Mouse (Mus musculus) urinary bladder, adult 2 months (tissue): ENCODE results near the gene Kdm4a. TPM values are rescaled to one million over a fixed set of nuclear protein-coding genes. Genes with fewer than 3 reads are reported as not detected.

ENCODE experiments used
- DNase-seq: peaks from one replicate; pipeline ENCODE4 v3.0.0; 2022; ENCODE audit warnings: low spot score
- polyA plus RNA-seq: library from polyadenylated mRNA; depleted of rRNA; stranded (reverse); fragments of >200 nt; gene quantifications from 2 replicates; pipeline ENCODE4 v1.2.3, GENCODE M21; 2012

Kdm4a gene
- polyA plus RNA-seq, 1 experiment = 38.6 TPM

DNA sequence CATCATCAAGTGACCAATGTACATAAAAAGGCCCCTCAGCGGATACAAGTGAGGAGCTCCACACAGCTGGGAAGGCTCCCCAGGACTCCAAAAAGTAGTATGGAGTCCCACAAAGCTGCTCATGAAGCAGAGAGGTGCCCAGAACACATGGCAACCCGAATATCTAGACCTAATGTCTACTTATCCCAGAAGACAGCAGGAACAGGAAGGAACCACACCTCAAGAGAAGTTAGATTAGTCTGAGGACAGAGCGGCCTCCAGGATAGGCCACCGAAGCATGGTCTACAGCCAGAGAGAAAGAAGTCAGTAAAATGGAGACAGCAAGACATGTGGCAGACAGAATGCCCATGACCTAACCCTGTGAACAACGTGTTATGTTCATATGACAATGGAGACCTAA is 25.0 kb downstream of the Kdm4a start:
- DNase-seq = no peak

DNA sequence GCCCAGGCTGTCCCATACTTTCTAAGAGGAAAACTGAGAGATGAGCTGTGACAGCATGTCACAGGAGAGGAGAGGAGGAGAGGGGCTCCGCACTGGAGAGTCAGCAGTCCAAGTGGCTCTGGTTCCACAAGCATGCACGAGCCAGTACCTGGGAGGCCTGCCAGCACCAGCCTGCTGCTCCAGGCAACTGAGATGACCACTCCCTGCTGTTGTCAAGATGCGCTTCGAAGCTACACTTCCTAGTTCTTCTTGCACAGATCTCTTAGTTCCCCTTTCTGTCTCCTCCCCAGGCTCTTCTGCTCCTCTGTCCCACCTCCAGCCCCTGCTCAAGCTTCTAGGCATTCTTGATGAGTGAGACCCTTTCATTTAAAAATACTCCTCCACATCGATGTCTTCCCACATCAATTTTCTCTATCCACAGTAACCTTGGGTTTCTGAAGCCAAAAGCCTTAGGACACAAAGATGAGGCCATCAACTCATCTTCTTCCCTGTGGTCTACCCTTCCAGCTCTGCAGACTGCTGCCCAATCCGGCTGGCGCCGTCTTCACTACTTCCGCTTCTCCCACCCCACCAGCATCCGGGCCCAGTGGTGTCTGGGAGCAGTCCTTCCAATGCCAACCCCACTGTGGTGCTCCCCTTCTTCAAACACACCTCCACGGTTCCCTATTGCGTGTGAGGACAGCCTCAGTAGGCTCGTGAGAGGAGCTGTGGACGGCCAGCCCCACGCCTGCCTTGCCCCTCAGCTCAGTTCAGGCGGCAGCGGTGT is 27.6 kb downstream of the Kdm4a start:
- no peak for DNase-seq

DNA sequence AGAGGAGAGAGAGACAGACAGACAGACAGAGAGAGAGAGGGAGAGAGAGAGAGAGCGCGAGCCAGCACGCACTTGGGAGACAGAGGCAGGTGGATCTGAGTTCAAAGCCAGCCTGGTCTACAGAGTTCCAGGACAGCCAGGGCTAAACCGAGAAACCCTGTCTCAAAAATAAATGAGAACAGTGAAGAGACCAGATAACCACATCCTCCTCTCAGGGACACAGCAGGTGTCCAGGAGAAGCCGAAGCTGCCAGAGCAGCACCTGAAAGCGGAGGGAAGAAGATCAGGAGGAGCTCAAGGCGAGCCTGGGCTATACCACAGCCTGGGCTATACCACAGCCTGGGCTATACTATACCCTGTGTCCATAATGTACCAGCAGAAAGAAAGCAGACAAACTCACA is 29.0 kb downstream of the Kdm4a start:
- no peak for DNase-seq

DNA sequence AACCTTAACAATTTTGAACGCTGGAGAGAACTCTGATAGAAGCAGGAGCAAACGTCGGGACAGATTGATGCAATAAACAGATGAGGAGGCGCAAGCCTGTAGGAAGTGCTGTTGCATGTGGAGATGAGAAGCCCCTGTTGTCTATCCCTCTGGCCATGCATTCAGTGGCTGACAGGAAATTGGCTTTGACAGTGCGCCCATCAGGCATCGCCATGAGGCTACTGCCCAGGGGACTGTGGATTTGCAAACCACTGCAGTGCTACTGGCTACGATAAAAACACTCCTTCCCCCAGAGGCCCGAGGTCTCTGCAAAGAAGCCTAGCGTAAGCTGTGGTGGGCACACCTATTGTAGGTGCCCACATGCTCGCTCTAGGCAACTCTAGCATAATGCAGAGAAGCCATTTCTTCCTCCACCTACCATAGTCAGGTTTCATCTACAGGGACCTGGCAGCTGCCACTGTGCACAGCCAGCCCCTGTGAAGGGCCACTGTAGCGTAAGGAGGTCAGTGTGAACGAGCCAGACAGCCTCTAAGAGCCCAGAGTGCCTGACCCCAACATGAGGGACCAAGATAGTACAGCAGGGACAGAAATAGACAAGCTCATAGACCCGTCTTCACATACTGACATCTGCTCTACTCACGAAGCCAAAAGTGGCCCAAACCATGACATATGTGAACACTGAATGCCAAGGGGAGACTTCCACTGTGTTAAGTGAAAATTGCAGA is 29.7 kb downstream of the Kdm4a start:
- no peak for DNase-seq

DNA sequence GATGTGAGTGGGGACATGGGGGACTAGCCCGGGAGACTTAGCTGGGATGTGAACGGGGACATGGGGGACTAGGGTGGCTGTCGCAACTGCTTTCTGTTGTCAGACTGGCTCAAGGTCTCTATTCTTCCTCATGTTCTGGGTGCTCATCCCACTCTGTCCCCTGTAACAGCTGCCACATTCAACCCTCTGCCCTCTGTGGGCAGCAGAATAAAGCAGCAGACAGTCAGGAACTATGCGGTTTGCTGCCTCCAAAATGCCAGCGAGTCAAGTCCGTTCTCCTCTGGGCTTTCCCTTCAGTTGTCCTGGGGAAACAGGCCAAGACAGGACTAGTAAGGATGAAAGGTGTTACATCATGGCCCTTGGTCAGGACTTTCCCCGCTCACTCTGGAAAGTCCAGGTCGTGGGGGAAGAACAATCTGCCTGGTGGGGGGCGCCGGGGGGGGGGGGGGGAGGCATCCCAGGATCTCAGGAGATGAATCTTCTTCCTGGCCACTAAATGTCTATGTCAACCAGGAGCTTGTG is 30.7 kb downstream of the Kdm4a start:
- DNase-seq = no peak

DNA sequence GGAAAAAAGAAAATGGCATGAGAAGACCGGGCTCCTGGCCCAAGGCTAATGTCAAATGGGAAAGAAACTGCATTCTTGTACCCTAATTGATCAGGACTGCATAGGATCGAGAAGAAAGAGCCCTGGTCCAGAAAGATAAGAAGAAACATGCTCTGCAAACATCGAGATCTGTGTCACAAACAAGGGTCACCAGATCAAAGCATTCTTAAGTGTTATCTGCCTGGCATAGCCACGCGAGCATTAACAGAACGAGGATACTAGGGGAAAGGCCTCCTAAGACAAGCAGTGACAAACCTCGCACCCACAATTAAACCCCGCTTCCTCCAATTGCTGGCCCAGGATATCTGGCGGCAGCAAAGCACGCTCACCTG is 31.5 kb downstream of the Kdm4a start:
- DNase-seq = no peak

DNA sequence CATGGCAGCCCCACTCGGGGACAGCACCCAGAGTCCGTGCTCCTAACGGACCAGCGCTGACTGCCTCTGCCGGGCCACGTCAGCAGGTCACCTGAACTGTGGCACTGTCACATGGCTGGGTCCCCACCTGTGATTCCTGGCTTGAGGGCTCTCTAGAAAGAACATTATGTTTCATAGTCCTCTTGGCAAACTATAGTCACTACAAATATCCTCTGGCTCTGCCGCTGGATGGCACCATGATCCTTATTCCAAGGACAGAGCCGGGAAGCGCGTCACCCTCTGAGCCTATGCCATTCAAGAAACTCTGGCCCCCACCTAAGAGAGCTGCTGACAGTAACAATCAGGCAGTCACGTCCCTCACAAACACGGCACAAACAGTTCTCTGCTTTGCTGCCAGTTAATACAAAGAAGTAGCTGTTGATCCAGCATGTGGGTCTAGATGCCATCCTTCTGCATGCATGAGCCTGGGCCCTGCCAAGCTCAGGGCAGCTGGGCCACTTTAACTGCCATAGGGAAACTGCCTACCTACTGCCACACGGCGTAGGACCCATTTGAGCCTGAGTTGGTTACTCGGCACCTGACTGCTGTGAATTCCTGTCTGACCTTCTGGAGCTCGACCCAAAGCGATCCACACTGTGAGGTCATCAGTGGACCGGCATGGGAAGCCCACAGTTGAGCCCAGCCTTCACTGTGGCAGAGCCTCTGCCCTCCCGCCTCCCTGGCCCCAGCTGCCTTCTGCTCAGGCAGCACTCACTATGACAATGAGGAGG is 32.1 kb downstream of the Kdm4a start:
- no peak for DNase-seq

DNA sequence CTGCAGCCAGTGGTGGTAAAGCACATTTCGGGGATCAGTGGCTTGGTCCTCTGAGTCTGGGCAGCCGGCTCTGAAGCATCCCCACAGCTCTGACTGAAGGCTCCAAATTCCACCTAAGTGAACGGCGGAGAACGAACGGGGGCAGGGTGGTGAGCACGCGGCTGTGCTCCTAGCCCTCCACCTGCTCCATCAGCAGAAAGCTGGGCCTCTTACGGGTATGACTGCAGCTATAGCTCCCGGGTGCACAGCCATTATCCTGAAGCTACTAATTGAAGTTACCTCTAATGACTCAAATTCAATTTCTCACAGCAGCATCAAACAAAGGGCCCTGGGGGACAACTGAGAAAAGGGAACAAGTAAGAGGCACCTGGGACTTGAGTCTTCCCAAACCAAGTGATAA is 32.8 kb downstream of the Kdm4a start:
- no peak for DNase-seq

DNA sequence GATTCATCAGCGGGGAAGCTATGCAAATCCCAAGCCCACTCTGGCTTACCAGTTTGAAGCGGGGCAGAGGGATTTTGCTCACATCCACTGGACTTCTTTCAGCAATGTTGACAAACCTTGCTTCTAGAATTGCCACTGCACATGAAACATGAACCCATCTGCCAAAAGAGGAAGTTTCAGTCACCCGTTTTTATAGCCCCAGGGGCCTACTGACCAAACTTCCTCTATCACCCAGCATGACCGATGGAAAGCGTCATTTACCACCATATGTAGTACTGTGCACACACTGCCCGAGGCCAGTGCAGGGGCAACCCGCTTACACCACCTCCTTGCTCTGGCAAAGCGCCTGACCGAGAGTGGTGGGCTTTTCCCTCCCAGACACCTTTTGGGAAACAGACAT is 35.5 kb downstream of the Kdm4a start:
- DNase-seq = no peak

DNA sequence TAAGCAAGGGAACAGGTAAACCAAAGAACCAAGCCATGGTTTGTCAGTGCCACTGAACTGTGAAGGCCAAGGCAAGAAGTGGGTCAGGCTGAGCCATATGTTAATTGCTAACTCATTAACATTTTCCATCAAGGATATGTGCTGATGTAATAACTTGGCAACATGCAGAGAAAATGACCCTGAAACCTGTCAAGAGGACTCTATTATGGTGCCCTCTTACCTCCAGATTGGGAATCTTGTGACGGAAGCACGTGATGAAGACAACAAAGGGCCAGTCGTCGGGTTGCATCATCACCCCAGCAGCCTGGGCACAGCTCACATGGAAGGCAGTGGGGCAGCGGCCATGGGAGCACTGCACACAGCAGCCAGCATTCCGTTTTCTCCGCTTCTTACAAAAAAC is 36.2 kb downstream of the Kdm4a start:
- no peak for DNase-seq

DNA sequence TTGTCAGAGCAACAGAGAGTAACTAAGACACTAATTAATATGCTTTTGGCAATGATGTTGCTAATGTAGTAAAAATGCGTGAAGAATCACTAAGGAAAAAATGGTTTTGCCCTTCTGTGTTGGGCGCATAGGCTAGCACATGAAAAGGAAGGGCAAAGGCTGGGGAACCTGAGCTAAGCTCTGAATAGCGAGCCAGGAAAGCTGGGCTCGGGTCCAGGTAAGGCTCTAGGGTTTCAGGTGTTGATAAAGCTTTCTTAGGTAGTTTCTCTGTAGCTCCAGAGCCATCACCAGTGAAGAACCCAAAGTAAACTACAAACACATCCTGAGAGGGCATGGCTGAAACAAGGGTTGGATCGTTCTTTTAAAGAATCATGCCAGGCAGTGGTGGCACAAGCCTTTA is 38.3 kb downstream of the Kdm4a start:
- DNase-seq = no peak

DNA sequence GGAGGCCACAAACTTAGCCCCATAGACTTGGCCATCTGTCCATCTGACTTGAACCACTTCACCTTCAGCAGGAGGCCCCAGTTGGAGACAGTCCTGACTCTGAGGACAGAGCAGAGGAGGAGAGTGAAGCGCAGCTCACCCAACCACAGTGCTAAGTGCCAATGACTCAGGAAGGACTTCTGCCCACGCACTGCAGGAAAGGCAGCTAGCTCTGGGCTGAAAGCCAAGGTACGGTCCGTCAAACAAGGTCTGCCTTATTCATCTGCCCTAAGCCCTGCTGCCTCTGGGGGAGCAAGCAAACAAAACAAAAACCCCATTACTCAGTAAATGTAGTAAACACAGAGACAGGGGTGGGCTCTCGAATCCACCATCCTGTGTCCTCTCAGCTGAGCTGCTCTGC is 41.0 kb downstream of the Kdm4a start:
- no peak for DNase-seq

DNA sequence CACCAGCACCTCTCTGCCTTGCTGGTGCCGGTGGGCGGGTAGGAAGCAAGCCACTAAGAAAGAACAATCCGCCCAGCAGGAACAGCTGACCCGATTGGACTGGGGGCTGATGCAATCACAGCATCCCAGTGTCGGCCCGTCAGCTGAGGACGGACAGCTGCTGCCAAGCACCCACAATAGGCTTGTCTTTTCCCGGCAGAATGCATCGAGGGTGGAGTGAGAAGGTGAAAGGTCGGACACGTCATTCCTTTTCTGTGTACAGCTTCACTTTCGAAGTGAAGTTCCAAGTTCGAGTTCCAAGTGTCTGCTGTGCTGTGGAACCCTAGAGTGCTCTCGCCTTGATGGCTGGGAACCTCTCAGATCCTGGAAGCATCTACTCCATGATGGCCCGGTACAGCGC is 42.0 kb downstream of the Kdm4a start:
- no peak for DNase-seq

DNA sequence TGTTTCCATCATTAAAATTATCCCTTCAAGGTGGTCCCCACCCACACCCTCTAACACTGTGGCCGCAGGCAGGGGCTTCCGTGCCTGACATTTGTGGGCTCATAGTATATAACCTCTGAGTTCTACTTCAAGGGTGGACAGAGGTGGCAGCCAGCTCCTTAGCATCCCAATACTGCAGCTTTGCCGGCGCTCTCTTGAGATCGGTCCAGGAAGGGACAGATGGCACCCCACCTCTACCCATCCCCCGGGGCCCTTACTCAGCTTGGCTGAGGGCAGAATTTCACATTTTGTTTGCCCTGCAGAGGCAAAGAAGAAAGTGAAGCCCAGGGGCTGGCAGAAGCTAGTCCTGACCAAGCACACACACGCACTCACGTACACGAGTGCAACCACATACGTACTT is 42.5 kb downstream of the Kdm4a start:
- DNase-seq = no peak

DNA sequence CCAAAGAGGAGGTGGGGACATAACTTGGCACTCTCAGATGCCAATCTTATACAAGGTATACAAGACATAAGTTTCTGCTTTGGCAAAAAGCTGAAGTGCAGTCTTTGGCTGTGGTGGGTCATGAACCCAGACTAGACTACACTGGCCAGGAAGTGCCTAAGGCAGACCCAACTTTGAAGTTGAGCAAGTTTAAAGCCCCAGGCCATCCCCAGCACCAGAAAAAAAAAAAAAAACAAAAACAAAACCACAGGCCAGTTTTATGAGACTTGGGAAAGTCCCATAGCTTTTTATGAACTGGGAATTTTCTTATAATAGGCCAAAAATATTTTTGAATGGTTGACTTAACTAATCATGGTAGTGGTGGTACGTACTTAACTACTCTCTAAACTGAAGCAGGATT is 44.4 kb downstream of the Kdm4a start:
- no peak for DNase-seq

DNA sequence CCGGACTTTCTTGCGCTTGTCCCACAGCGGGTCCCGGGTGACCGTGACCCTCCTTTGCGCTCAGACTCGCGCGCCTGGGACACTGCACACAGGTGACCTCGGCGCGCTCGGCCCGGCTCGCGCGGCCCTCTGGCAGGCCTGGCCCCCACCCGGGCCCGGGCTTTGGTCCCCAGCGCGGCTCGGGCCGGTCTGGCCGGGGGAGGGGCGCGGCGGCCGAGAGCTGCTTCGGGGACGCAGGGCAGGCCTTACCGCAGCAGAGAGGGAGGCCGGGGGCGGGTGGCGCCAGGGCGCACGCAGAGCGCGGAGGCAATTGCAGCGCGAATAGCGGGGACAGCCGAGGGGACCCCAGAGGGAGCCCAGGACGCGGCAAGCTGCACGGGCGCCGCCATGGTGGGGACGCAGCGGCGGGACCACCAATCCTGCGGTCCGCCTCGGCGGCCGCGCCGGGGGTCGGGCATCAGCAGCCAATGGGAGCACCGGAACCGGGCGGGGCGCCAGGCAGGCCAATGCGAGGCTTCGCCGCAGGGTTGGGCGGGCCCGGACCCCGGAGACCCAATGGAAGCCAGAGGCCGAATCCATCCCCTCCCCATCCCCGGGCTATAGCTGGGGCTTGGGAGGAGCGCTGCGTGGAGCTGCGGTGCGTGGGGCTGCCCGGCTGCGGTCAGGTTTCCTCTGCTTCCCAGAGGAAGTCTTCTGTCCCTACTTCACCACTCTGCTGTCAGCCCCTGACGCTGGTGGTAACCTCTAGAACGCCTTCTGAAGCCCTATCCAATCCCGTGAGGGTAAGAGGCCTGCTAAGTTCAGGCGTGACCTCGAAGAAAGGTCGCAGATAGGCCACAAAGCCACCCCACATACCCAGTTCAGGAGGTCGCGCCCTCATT is 45.1 kb downstream of the Kdm4a start, which contains the start of gene St3gal3:
Gene St3gal3, minus strand, starts transcription at position 430 of the 881 bp plus-strand sequence.
- DNase-seq = peak; percentile 95

DNA sequence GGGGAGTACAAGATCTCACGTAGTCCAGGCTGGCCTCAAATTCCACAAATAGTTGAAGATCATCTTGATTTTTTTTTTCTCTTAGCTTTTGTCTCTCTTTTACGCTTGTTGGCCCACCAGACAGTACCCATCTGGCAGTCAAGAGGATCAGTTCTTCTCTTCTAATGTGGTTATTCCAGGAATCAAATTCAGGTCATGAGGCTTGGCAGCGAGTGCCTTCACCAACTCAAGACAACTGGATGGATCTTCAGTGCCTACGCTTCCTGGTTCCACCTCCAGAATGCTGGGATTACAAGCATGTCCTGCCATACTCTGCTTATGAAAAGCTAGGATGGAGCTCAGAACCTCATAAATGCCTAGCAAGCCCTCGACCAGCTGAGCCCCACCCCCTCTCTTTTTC is 48.5 kb downstream of the Kdm4a start:
- DNase-seq = no peak

DNA sequence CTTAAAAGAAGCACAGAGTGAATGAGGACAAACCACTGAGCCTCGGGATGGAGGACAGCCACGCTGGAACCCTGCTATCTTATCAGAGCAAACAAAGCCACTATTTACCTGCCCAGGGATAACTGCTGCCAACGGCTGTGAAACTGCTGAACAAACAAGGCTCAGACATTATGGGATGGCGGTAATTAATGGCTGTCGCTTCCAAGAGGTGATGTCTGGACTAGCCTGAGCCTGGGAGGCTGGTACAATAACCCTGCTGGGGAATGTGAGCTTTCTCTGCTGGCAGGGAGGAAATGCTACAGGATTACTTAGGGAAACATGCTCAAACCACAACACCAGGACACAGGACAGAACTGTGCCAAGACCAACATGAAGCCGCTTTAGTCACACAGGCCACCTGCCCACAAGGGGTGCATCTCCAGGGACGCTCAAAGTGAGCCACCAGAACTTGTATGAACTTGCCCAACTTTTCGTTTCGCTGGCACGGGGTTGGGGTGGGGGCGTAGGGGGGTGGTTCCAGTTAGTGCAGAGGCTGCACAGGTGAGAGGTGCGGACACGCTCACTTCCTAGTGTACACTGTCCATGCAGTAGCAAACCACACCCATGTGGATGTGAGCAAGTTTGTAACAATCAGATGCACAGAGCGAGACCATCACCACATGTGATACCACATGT is 56.7 kb downstream of the Kdm4a start:
- no peak for DNase-seq

DNA sequence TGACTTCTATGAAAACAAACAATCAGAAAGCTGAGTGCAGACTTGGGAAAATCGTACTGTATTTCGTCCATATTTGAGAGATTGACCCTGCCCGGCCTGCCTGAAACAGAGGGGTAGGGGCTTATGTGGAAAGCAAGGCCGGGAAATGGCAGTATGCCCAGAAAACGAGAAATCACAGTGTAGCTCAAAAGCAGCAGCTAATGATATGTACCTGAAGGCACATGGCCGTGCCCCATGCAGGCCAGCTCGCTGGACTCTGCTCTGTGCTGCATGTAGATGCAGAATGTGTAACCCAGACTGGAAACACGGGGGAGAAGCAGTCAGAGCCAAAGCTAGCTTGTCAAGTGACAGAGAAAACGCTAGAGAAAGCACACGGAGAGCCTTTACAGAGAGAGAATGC is 57.8 kb downstream of the Kdm4a start:
- no peak for DNase-seq

DNA sequence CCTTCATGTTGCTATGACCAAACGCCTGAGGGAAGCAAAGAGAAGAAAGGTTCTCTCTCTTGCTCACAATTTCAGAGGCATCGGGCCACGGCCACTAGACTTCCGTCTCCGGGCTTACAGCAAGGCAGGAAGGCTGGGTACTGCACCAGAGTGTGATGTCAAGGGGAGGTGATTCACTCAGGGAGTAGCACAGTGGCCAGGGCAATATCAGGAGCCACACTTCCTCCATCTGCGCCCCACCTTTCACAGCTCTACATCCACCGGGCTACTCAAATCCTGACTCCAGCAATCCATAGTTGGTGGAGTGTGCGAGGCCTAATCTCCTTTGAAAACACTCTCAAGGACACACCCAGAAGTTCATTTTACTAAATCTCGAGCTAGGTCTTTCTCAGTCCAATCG is 62.3 kb downstream of the Kdm4a start:
- no peak for DNase-seq

DNA sequence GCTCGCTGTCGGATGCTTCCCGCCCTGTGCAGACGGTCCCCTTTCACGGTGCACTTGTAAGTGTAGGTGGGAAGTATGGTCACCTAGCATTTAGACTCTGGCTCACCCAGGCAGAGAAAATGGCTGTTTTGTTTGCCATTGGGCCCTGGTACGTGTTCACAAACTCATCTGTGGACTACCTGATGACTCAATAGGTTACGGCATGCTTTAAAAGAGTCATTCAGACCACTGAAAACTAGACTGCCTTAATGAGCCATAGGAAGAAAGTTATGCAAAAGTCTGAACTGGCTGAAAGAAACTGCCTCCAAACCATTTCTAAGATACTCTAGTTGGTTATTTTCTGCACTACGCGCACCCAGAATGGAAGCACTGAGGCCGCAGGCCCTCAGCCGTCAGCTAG is 63.7 kb downstream of the Kdm4a start:
- no peak for DNase-seq
